Mouse (Mus musculus) forebrain, embryonic 14.5 days (tissue): Measurements from ENCODE around the gene Pla1a. TPM values are rescaled to one million over a fixed set of nuclear protein-coding genes. Genes with fewer than 3 reads are reported as not detected.

Experiments
- ATAC-seq: fragments of 200-750 bp; cut with Nextera tagmentation; 2 replicates; pipeline ENCODE4 v1.8.0; 2017; ENCODE audit warnings: mild to moderate bottlenecking, moderate library complexity
- DNase-seq: peaks from one replicate; pipeline ENCODE4 v3.0.0-alpha.2; 2015; ENCODE audit warnings: low spot score
- H3K27ac ChIP-seq: fragments of 300-500 bp; sonication (generic); 2 replicates; pipeline ENCODE4 v1.5.1; 2014; ENCODE audit warnings: low read depth, mild to moderate bottlenecking, control low read depth, low read length, moderate library complexity
- H3K27me3 ChIP-seq: fragments of 300-500 bp; sonication (generic); replicated peaks from 2 replicates; pipeline ENCODE4 v1.6.1; 2014; ENCODE audit warnings: low read length, control low read depth, mixed read lengths; ENCODE audit not compliant: control insufficient read depth, insufficient read depth
- H3K36me3 ChIP-seq: fragments of 300-500 bp; sonication (generic); 2 replicates; pipeline ENCODE4 v1.6.1; 2014; ENCODE audit warnings: low read length, control low read depth; ENCODE audit not compliant: control insufficient read depth, insufficient read depth
- H3K4me1 ChIP-seq: fragments of 300-500 bp; sonication (generic); 2 replicates; pipeline ENCODE4 v1.6.1; 2014; ENCODE audit warnings: antibody characterized with exemption, low read length, control low read depth; ENCODE audit not compliant: control insufficient read depth, insufficient read depth
- H3K4me2 ChIP-seq: fragments of 300-500 bp; sonication (generic); 2 replicates; pipeline ENCODE4 v1.6.1; 2014; ENCODE audit warnings: mild to moderate bottlenecking, control low read depth, low read length
- H3K4me3 ChIP-seq: fragments of 300-500 bp; sonication (generic); 2 replicates; pipeline ENCODE4 v1.5.1; 2014; ENCODE audit warnings: low read depth, low read length, control low read depth
- H3K9ac ChIP-seq: fragments of 300-500 bp; sonication (generic); 2 replicates; pipeline ENCODE4 v1.6.1; 2014; ENCODE audit warnings: mild to moderate bottlenecking, low read length, control low read depth, moderate library complexity
- H3K9me3 ChIP-seq: fragments of 300-500 bp; sonication (generic); replicated peaks from 2 replicates; pipeline ENCODE4 v1.6.1; 2016; ENCODE audit warnings: low read length, control low read depth, mixed read lengths; ENCODE audit not compliant: control insufficient read depth
- WGBS: fragments of 180-500 bp; shearing (Covaris S2); extraction: QIAGEN DNeasy Blood & Tissue Kit; methylation state at CpG from one replicate; pipeline ENCODE4 v1.1.7; 2014; 5-methylcytosine and 5-hydroxymethylcytosine counted together
- polyA plus RNA-seq: library from polyadenylated mRNA; unstranded; fragments of >200 nt; fragmentation: Nextera tagmentation; extraction: Ambion mirVana; gene quantifications from 2 replicates; pipeline ENCODE4 v1.2.1, GENCODE M21; 2014

Gene Pla1a
- polyA plus RNA-seq, 1 experiment from 2014 or later, result 0.39 TPM

GRCm38 (mm10) chr16:38472507-38472873 is 39.5 kb upstream of the Pla1a start:
- Histone ChIP-seq H3K4me1 (peaks cover 3% of the 10 kb centered on the region), H3K9me3 (no peaks in the 10 kb centered on the region), H3K27me3 (no peaks in the 10 kb centered on the region), H3K9ac (no peak overlapping the region), H3K4me2 (no peak overlapping the region), H3K4me3 (no peak overlapping the region), H3K36me3 (no peaks in the 10 kb centered on the region), H3K27ac (no peak overlapping the region)
- 90% methylated on average over 5 of the region's 5 CpGs for WGBS
- DNase-seq, result no peak
- no peak for ATAC-seq

DNA sequence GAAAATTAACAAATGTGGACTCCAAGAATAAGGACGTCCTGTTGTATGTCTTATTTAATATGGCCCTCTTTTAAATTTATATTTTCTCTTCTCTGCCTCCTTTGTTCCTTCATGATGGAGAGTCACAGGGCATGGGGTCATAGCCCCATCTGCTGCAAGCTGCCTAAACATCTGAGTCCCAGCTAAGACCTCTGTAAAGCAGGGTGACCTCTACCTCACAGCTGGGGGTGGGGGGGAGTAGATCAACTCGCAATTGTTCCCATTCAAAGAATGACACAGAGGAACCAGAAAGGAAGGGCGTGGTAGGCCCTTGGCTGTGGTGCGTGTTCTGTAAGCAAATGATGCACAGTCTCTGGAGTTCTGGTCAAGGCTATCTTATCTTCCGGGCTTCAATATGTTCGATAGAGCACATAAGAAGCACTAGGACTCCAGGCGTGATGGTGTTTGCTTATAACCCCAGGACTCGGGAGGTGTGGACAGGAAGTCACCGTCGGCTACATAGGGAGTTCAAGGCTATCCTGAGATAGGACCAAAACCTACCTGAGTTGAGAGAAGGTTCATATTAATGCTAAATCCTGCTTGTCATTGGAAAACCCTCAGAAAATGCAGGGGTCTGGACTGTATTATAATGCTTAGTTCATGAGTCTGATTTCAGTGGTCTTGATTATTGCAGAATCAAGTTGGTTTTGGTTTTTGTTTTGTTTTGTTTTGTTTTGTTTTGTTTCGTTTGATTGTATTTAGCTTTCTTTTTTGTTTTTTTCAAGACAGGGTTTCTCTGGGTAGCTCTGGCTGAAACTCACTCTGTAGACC is 39.0 kb upstream of the Pla1a start:
- Histone ChIP-seq H3K4me2 (no peak overlapping the region), H3K27ac (no peak overlapping the region), H3K9me3 (no peaks in the 10 kb centered on the region), H3K36me3 (no peaks in the 10 kb centered on the region), H3K4me3 (no peak overlapping the region), H3K27me3 (no peaks in the 10 kb centered on the region), H3K9ac (no peak overlapping the region), H3K4me1 (peaks cover 3% of the 10 kb centered on the region)
- DNase-seq (no peak), ATAC-seq (no peak)
- WGBS, result 86% methylated on average over 11 of the region's 11 CpGs

DNA sequence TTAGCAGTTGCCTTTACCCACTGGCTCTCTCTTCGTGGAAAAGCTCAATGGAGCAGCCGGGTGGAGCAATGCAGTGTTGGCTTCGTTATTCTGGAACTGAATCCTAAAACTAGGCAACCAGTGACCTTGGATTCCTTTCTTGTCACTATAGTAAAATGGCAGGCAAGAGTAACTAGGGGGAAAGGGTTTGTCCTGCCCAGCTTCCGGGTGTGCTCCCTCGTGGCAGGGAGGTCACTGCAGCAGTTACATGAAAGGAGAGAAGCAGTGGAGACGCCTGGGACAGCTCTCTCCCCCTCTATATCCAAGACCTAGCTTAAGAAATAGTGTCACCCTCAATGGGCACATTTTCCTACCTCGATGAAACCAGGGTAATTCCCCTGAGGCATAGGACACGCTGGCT is 36.5 kb upstream of the Pla1a start:
- Histone ChIP-seq H3K27ac (no peak overlapping the region), H3K9ac (no peak overlapping the region), H3K27me3 (no peaks in the 10 kb centered on the region), H3K4me2 (no peak overlapping the region), H3K4me3 (no peak overlapping the region), H3K9me3 (no peaks in the 10 kb centered on the region), H3K4me1 (no peaks in the 10 kb centered on the region), H3K36me3 (no peaks in the 10 kb centered on the region)
- ATAC-seq (no peak), DNase-seq (no peak)
- 76% methylated on average over 8 of the region's 8 CpGs for WGBS

- WGBS, result 34% methylated on average over 3 of the region's 3 CpGs
- DNase-seq (no peak), ATAC-seq (no peak)
- no peak overlapping the region for H3K4me2 ChIP-seq
- no peaks in the 10 kb centered on the region for H3K36me3 ChIP-seq
- H3K4me3 ChIP-seq, result no peak overlapping the region
- H3K9me3 ChIP-seq, result no peaks in the 10 kb centered on the region
- H3K27ac ChIP-seq, result no peak overlapping the region
- no peaks in the 10 kb centered on the region for H3K27me3 ChIP-seq
- no peak overlapping the region for H3K9ac ChIP-seq
- H3K4me1 ChIP-seq, result no peaks in the 10 kb centered on the region
Measured at GRCm38 (mm10) chr16:38468706-38469018, 35.7 kb upstream of the Pla1a start.

DNA sequence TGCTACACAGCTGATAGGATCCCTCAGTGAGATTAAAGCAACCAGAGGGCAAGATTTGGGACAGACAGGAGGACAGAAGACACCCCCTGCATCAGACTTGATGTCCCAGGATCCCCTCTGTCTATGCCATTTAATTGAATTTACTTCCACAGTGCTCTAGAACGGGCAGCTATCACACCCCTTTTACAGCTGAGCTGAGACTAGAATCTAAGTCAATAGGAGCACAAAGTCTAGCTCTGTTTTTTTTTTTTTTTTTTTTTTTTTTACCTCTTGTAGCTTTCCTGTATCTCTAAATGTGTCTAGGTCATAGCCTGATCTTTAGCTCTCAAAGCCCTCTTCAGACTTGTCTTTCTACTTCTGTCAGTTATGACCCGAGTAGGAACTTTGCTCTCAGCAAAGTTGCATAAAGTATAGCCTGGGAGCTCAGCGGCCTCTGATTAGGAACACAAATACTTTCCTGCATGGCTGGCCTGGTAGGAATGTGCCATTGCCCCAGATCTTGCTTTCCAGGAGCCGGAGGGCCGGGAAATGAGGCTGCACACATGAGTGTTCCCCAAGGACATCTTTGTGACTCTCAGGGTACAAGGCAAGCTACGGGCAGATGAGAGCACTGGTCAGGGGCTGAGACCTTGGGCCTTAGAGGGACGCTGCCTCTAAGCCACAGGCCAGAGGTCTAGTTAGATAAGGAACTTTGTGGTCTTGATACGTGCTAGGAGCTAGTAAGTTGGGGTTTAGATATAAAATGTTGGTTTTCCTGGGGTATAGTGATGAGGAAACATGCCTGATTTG is 35.2 kb upstream of the Pla1a start:
- DNase-seq, result no peak
- no peak for ATAC-seq
- no peak overlapping the region for H3K27ac ChIP-seq
- no peak overlapping the region for H3K4me2 ChIP-seq
- no peak overlapping the region for H3K4me3 ChIP-seq
- no peak overlapping the region for H3K9ac ChIP-seq
- H3K9me3 ChIP-seq, result no peaks in the 10 kb centered on the region
- no peaks in the 10 kb centered on the region for H3K4me1 ChIP-seq
- 87% methylated on average over 8 of the region's 8 CpGs for whole genome bisulfite sequencing
- H3K36me3 ChIP-seq, result no peaks in the 10 kb centered on the region
- H3K27me3 ChIP-seq, result no peaks in the 10 kb centered on the region

- no peak for DNase-seq
- Histone ChIP-seq H3K27me3 (no peaks in the 10 kb centered on the region), H3K4me2 (no peak overlapping the region), H3K4me3 (no peak overlapping the region), H3K9me3 (no peaks in the 10 kb centered on the region), H3K27ac (no peak overlapping the region), H3K9ac (no peak overlapping the region), H3K36me3 (no peaks in the 10 kb centered on the region), H3K4me1 (no peaks in the 10 kb centered on the region)
- no peak for ATAC-seq
- WGBS, result 91% methylated on average over 13 of the region's 13 CpGs
Measured at GRCm38 (mm10) chr16:38467091-38467916, 34.4 kb upstream of the Pla1a start.

DNA sequence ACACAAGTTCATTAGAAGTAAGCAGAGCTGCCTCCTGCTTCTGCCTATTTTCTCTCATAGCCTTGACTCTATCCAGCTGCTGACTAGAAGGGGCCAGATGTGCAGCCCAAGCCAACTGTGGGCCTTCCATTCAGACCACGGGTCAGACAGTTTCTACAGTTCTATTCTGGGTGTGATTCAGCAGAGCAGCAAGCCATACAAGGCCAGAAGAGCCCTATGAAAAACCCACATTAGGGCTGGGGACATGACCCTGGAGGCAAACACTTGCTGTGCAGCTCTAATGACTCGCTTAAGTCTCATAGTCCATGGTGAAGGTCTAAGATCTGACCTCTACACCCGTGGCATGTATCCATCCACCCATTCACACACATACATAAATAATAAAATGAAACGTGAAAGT is 33.1 kb upstream of the Pla1a start:
- Histone ChIP-seq H3K4me2 (no peak overlapping the region), H3K27ac (no peak overlapping the region), H3K27me3 (no peaks in the 10 kb centered on the region), H3K36me3 (no peaks in the 10 kb centered on the region), H3K9ac (no peak overlapping the region), H3K9me3 (no peaks in the 10 kb centered on the region), H3K4me3 (no peak overlapping the region), H3K4me1 (no peaks in the 10 kb centered on the region)
- ATAC-seq, result no peak
- DNase-seq, result no peak
- WGBS, result 81% methylated on average over 4 of the region's 4 CpGs

DNA sequence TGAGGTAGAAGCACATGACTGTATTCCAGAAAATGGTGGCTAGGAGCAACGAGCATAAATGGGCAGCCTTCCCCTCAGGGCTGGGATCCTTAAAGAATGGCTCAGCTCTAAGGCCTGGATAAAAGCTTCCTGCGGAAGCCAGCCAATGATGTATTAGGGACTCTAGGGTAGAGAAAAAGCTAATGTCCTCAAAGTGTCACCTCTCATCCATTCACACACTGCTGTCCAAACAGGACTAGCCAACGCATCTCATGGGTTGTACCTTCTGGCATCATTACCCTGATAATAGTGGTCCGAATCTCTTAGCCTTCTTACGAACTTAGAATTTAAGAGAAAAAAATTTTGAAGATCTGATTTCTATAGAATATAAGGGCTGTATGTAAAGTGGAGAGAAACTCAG is 30.4 kb upstream of the Pla1a start:
- DNase-seq (no peak), ATAC-seq (no peak)
- H3K9me3 ChIP-seq, result no peaks in the 10 kb centered on the region
- no peak overlapping the region for H3K9ac ChIP-seq
- no peak overlapping the region for H3K4me2 ChIP-seq
- no peak overlapping the region for H3K4me3 ChIP-seq
- no peaks in the 10 kb centered on the region for H3K36me3 ChIP-seq
- H3K27ac ChIP-seq, result no peak overlapping the region
- no peaks in the 10 kb centered on the region for H3K27me3 ChIP-seq
- H3K4me1 ChIP-seq, result no peaks in the 10 kb centered on the region
- 91% methylated on average over 5 of the region's 5 CpGs for WGBS
